Mouse (Mus musculus): ENCODE measurements around the gene Large2. TPM values are rescaled to one million over a fixed set of nuclear protein-coding genes. Genes with fewer than 3 reads are reported as not detected.

Gene Large2
- total RNA-seq, 2 experiments from 2014 or later, result 0.98 to 1.1 TPM

GRCm38 (mm10) chr2:92387646-92388045 lies 13.0 kb upstream of the Large2 start:
- peak overlapping the region; percentile 96 for H3K27ac ChIP-seq
- peak in 1 of 2 experiments; percentile 67 for DNase-seq (ENCODE audit: low spot score in 2 of 2)

GRCm38 (mm10) chr2:92386821-92387570 lies 12.3 kb upstream of the Large2 start:
- no peak for DNase-seq (ENCODE audit: low spot score in 2 of 2)
- peak overlapping the region; percentile 96 for H3K27ac ChIP-seq
- peak overlapping the region; percentile 93 for H3K4me3 ChIP-seq
- TF ChIP-seq CTCF (conservative IDR thresholded peaks at IDR 0.05), result no peak

More at GRCm38 (mm10) chr2:92387646-92388045, 13.0 kb upstream of the Large2 start:
- peak; percentile 13; the same call in 1 of the 2 replicates for TF ChIP-seq CTCF (conservative IDR thresholded peaks at IDR 0.05)
- peak overlapping the region; percentile 93 for H3K4me3 ChIP-seq

GRCm38 (mm10) chr2:92385113-92386051 lies 10.7 kb upstream of the Large2 start:
- peak; percentile 31 for TF ChIP-seq CTCF (conservative IDR thresholded peaks at IDR 0.05)
- no peak for DNase-seq (ENCODE audit: low spot score in 2 of 2)
- Histone ChIP-seq H3K4me3 (0 out of 2 replicates have a peak overlapping the region, but pooled peaks have one; percentile 4), H3K27ac (peak overlapping the region; percentile 96)

- TF ChIP-seq CTCF (conservative IDR thresholded peaks at IDR 0.05), result no peak
- Histone ChIP-seq H3K4me3 (no peak overlapping the region), H3K27ac (no peak overlapping the region)
- DNase-seq (ENCODE audit: low spot score in 2 of 2), result no peak
Observed at GRCm38 (mm10) chr2:92384101-92384500, 9.4 kb upstream of the Large2 start.

- DNase-seq (ENCODE audit: low spot score in 2 of 2), result no peak
- Histone ChIP-seq H3K4me3 (no peak overlapping the region), H3K27ac (no peak overlapping the region)
- TF ChIP-seq CTCF (conservative IDR thresholded peaks at IDR 0.05), result no peak
Observed at GRCm38 (mm10) chr2:92382759-92383158, 8.1 kb upstream of the Large2 start.

GRCm38 (mm10) chr2:92381901-92382588 lies 7.4 kb upstream of the Large2 start, which contains the start of gene 1700029I15Rik:
Gene 1700029I15Rik, plus strand, starts transcription at chr2:92382538.
- no peak for DNase-seq (ENCODE audit: low spot score in 2 of 2)
- H3K4me3 ChIP-seq, result no peak within 1 kb of the TSS
- TF ChIP-seq CTCF (conservative IDR thresholded peaks at IDR 0.05), result no peak
- H3K27ac ChIP-seq, result peak within 1 kb of the TSS; percentile 29; the same call in 1 of the 2 replicates

GRCm38 (mm10) chr2:92381161-92381560 lies 6.5 kb upstream of the Large2 start:
- no peak overlapping the region; the same call in 1 of the 2 replicates for H3K27ac ChIP-seq
- no peak for TF ChIP-seq CTCF (conservative IDR thresholded peaks at IDR 0.05)
- no peak for DNase-seq (ENCODE audit: low spot score in 2 of 2)
- H3K4me3 ChIP-seq, result no peak overlapping the region

GRCm38 (mm10) chr2:92380495-92381050 lies 5.9 kb upstream of the Large2 start:
- no peak for TF ChIP-seq CTCF (conservative IDR thresholded peaks at IDR 0.05)
- Histone ChIP-seq H3K4me3 (no peak overlapping the region), H3K27ac (no peak overlapping the region)
- DNase-seq (ENCODE audit: low spot score in 2 of 2), result no peak

GRCm38 (mm10) chr2:92379783-92380494 lies 5.3 kb upstream of the Large2 start:
- no peak for TF ChIP-seq CTCF (conservative IDR thresholded peaks at IDR 0.05)
- H3K4me3 ChIP-seq, result no peak overlapping the region
- no peak overlapping the region for H3K27ac ChIP-seq
- DNase-seq (ENCODE audit: low spot score in 2 of 2), result no peak

- no peak for DNase-seq (ENCODE audit: low spot score in 2 of 2)
- H3K27ac ChIP-seq, result no peak overlapping the region
- TF ChIP-seq CTCF (conservative IDR thresholded peaks at IDR 0.05), result no peak
- H3K4me3 ChIP-seq, result no peak overlapping the region
Observed at GRCm38 (mm10) chr2:92377320-92377719, 2.7 kb upstream of the Large2 start.

- Histone ChIP-seq H3K27ac (no peak overlapping the region; the same call in 1 of the 2 replicates), H3K4me3 (peak overlapping the region; percentile 94)
- no peak for TF ChIP-seq CTCF (conservative IDR thresholded peaks at IDR 0.05)
- DNase-seq (ENCODE audit: low spot score in 2 of 2), result no peak
Observed at GRCm38 (mm10) chr2:92376300-92376699, 1.6 kb upstream of the Large2 start.
